Mouse (Mus musculus) kidney, adult 11 months (tissue): ENCODE measurements around the gene Aff2.

Experiments
- DNase-seq: peaks from one replicate; pipeline ENCODE4 v3.0.0; 2022

The Aff2 gene

GRCm38 (mm10) chrX:69801890-69802439 lies 441.9 kb downstream of the Aff2 start:
- no peak for DNase-seq

GRCm38 (mm10) chrX:69802481-69802880 lies 442.4 kb downstream of the Aff2 start:
- no peak for DNase-seq

DNA sequence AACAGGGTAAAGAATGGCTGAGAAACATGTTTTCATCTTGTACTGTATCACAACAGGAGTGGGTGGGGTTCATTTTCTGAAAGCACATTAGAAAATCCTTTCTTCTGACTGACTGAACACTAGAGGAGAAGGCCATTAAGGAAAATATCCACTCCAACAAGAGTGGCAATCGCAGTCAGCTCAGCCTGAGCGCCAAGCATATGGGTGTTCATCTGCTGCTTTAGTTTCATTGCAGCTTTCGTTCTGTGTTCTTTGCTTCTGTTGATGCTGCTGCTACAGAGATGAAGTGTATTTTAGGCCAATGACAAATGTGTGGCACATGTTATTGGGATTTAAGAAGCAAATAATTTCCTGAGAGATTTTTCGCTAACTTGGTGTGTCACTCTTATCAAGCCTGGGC lies 451.7 kb downstream of the Aff2 start:
- DNase-seq = no peak

DNA sequence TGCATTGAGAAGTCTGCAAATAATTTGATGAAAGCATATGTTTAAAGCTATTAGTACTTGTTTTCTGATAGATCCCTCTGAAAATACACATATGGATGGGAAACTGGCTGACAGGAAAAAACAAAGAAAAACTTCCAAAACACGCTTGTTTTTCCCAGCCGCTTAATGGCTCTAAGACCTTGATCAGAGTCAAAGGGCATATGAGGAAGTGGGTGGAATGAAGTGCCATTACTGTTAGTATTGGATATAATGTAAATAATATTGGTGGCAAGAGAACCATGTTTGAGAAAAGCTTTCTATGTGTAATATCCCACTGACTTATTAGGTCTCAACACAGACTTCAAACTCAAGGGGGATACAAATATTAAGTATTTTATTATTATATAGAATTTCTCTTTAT lies 455.0 kb downstream of the Aff2 start:
- no peak for DNase-seq

- no peak for DNase-seq
Measured at GRCm38 (mm10) chrX:69817679-69818078, 457.6 kb downstream of the Aff2 start.

GRCm38 (mm10) chrX:69818188-69818587 lies 458.1 kb downstream of the Aff2 start:
- DNase-seq = no peak

- no peak for DNase-seq
Measured at GRCm38 (mm10) chrX:69867601-69868000, 507.5 kb downstream of the Aff2 start.

GRCm38 (mm10) chrX:69891713-69892112 lies 531.6 kb downstream of the Aff2 start:
- no peak for DNase-seq
